Mouse (Mus musculus) R1 (cell line): ENCODE data around the gene Phf19.

Experiments used
- DNase-seq: peaks from one replicate; pipeline ENCODE4 v3.0.0-alpha.2; 2018; ENCODE audit warnings: low read depth, low spot score

Phf19 gene

DNA sequence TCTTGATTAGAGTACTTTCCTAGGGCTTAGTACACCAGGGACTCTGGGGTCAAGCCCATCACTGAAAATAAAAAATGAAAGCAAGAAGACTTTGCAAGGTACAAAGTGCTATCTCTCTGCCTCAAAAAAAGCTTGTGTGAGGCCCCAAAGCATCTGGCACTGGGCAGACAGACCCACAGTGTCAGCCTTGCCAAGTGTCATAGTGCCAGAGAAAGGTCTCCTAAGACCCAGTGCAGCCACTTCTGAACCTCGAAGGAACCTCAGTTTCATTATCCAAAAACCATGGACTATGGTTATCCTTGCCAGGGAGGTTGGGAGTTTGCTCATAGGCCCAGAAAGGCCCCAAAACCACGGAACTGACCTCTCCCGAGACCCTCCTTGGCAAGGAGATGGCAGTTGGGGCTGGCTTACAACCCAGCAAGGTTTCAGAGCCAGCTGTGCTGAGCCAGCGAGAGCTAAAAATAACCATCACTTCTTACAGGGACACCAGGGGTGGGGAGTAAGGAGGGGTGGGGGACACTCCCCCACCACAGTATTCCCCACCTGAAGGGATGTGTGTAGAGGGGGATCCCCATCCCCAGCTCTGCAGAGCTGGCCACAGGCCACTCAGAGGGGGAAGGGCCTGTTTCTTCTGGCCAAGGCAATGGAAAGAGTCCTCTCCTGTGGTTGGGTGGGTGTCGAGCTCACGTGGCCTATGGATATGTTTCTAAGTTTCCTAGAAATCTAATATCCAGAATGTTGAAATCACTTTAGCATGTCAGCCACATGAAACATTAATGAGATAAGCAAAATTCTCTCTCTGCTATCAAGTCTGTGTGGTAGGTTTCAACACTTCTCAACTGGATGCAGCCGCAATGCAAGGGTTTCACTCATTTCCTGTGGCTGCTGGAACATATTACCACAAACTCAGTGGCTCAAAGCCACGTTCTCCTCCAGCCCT is 24.7 kb upstream of the Phf19 start:
- no peak for DNase-seq

DNA sequence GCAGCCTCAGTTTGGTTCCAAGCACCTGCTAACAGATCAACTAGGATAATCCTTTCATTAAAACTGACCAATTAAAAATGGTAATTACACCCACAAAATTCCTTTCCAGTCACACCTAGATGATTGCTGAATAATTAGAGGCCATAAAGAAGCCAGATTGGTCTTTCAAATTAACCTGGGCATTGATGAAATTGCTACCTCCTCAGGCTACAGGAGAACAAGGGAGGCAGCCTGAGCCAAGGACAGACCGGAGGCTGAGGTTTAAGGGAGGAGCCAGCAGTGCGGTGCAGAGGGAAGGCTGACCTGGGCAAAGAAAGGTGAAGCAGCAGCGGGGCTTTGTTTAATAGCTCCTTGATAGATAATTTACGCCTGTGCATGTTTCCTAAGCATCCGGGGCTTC is 23.6 kb upstream of the Phf19 start:
- DNase-seq, result peak; percentile 63

DNA sequence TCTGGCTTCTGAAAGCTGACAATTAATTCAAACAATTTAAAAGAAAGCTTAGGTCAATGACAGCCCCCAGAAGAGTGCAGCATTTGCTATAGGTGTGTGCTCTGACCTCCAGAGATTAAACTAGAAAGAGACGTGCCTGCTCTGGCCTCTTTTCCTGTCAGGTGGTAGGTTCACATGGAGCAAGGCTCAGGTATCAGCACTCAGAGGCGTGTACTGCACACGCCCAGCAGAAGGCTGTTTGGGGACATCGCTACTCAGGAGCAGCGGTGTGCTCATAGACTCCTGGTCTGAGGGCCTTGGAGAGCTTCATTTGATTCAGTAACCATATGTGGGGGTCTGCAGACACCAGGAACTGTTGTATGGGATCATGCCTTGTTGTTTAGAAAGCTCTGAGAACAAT is 13.5 kb upstream of the Phf19 start:
- no peak for DNase-seq

DNA sequence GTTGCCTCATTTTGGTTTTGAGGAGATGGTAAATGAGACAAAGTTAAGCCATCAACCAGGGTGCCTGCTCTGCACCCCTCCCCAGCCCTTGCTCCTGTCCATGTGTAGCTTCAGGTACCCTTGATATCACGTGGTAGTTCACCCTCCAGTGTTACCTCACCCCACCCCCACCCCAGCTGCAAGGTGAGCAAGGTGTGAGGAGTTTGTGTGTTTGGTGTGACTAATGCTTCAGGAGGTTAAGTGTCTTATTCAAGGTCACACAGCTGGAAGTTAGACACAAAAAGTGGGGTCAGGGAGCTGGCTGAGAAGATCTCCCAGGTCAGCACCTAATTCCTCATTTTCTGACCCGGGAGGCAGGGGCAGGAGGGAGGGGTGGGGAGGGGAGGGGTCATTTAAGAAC is 8.9 kb upstream of the Phf19 start:
- peak; percentile 68 for DNase-seq

GRCm38 (mm10) chr2:34920144-34920543 is 6.3 kb upstream of the Phf19 start:
- DNase-seq, result peak; percentile 79

DNA sequence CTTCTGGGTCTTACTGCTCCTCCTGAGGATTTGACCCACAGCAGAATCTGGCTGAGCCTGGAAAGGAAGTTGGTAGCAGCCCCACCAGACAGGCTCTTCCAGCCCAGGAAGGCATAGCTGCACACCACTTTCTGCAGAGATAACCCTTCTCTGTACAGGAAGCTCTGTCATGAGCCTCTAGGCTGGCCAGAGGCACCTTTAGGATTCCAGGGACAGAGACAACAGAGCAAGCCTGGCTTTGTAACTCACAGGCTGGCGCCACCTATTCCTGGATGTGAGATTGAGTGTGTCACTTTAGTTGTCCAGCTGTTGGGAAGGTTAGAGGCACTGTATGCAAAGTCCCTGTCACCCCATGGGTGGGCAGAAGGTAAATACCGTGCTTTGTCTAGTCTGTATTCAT is 1.3 kb upstream of the Phf19 start:
- no peak for DNase-seq

DNA sequence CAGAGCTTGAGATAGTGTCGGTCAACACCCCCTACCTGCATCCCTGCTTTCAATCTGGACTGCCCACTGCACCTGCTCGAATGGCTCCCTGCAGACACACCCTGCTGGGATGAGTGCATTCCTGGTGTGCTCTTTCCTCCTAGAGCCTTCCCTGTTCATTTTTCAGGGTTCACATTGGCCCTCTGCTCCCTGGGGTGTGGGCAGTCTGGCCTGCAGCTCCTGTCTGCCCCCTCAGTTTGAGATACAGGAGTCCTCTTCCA is 927 bp upstream of the Phf19 start:
- no peak for DNase-seq

GRCm38 (mm10) chr2:34914069-34914822 is 420 bp upstream of the Phf19 start:
- peak; percentile 39 for DNase-seq

DNA sequence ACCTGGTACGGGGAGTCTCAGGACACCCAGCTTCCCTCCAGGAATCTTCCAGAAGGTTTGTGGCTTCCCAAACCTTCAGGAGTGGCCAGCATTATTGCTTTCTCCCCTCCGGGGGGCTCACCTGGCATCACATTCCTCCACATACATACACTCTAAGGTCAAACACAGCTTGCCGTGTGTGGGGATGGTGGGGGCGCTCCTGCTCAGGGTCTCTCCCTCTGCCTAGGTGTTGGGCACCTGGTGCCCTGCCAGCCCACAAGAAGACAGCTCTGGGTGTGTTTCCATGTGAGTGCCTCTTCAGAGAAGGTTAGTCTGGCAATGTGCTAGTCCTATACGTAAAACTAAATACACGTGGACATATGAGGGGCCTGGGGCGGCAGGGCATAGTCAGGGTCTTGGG is 1.2 kb downstream of the Phf19 start:
- no peak for DNase-seq

GRCm38 (mm10) chr2:34911871-34912270 is 2.0 kb downstream of the Phf19 start:
- DNase-seq, result no peak

- no peak for DNase-seq
Observed at GRCm38 (mm10) chr2:34909719-34910118, 4.1 kb downstream of the Phf19 start.

GRCm38 (mm10) chr2:34906861-34907604 is 6.8 kb downstream of the Phf19 start:
- peak; percentile 74 for DNase-seq

GRCm38 (mm10) chr2:34906426-34906825 is 7.4 kb downstream of the Phf19 start:
- no peak for DNase-seq

DNA sequence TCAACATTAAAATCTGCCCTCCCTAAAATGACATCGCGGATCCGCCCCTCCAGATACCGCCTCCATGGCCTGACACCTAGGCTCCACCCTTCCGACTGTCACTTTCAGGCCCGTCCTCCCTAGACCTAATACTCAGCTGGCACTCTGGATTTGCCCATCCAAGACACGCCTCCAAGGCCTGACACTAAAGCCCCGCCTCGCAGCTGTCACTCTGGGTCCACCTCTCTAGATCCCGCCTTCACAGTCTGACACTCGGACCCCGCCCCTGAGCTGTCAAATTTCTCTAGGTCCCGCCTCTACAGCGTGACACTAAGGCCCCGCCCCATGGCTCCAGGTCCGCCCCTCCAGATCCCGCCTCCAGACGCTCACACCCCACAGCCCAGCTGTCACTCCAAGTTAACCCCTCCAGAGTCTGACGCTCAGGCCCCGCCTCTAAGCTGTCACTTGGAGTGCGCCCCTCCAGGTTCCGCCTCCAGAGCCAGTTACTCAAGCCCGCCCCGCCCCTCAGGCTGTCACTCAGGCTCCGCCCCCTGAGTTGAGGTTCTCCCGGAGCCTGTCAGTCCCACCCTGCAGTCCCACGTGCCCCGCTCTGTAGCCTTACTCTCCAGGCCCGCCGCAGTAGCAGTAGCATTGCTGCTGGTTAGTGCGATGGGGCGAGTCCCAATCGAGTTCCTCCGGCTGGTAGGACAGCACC is 8.8 kb downstream of the Phf19 start:
- peak; percentile 99 for DNase-seq

GRCm38 (mm10) chr2:34903652-34904405 is 10.0 kb downstream of the Phf19 start:
- no peak for DNase-seq

- DNase-seq, result no peak
Observed at GRCm38 (mm10) chr2:34903191-34903590, 10.6 kb downstream of the Phf19 start.

DNA sequence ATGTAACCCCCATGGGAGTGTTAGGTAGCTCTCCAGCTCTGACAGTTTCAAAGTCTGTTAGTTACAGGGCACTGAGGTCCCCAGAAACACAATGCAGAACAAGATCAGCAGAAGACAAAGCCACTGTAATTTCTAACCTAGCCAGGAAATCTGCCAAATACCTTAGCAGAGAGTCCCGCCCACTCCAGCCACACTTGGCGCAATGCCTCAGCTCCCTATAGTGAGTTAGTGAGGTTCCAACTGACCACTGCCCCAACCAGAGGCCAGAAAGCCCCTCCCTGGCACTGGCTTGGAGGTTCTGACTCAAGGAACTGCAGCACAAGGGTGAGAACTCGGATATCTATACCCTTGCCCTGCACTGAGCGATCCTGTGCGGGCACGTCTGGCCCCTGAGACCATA is 11.1 kb downstream of the Phf19 start:
- no peak for DNase-seq

DNA sequence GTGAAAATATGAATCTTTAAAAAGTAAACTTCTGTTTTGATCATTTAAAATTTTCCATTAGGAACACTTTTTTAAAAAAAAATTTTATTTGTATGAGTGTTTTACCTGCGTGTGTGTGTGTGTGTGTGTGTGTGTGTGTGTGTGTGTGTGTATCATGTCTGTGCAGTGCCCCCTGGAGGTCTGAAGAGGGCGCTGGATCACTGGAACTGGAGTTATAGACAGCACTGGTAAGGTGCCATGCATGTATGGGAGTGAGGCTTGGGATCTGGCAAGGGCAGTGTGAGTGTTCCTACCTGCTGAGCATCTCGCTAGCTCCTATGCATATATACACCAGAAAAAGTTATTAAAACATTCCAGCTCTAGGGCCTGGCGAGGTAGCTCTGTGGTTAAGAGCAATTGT is 12.1 kb downstream of the Phf19 start:
- DNase-seq, result peak; percentile 63

DNA sequence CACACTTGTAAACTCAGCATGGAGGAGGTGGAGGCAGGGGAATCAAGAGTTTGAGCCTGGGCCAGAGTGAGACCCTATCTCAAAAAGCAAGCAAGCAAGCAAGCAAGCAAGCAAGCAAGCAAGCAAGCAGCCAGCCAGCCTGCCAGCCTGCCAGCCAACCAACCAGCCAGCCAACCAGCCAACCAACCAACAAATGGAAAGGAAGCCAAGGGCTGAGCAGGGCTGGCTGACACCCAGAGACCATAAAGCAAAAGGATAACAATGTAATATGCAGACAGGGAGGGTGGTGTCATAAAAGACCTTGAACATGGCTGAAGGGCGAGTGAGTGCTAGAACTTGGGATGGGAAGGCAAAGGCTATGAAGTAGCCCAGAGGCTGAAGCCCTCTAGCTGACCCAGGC is 13.4 kb downstream of the Phf19 start:
- DNase-seq, result no peak

- no peak for DNase-seq
Observed at GRCm38 (mm10) chr2:34899682-34900081, 14.1 kb downstream of the Phf19 start.

DNA sequence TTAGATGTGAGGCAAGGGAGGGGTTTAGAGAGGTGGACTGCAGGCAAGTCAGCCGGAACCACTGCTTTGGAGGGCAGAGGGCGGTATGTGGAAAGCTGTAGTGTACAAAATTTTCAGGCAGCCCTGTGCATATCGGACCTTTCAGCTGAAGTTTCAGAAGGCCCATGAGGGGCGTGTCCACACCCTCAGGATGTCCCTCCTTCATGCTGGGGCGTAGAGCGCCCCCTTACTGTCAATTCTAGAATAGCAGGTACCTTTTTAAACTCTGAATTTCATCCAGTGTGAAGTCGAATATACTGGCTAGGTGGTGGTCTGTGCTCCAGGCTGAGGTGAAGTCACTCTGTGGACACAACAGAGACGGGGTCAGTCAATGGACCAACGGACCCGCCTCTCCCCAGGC is 16.0 kb downstream of the Phf19 start:
- DNase-seq, result peak; percentile 81
